8 mouse cellular contexts compared by ENCODE assay signal in the genomic region with DNA sequence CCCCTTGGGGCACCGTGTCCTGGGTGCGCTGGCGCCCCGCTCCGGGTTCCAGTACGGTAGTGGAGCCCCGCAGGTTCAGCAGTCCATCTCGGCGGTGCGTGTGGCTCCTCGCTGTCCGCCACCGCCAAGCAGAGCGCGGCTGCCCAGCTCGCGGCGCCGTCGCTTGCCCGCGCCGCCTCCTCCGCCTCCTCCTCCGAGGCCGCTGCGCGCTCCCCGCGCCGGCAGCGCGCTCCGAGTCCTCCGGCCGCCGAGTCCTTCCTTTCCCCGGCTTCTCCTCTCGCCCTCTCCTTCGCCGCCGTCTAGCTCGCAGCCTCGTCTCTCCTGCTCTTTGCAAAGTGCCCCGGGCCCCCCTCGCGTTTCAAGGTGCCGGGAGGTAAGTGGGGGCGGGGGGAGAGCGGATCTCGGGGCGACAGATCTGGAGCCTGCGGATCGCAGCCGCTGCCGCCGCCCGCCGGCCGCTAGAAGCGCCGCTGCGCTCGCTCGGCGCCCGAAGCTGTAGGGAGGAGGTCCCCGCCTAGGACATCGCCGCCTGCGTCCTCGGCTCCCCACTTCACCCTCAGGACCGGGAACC. TPM values are rescaled to one million over a fixed set of nuclear protein-coding genes. Genes with fewer than 3 reads are reported as not detected.
A peak's percentile ranks its signal among the peaks of the same experiment; 100 is the strongest.
DNase-seq lines count a peak whose midpoint lies in the region; ATAC-seq and TF ChIP-seq lines count a peak whose summit lies in the region.

No protein-coding gene starts in this region.

- under 1% methylated on average over 66 of the region's 73 CpGs for WGBS in hindbrain, postnatal 0 days

- H3K4me2 ChIP-seq in hindbrain, postnatal 0 days (ENCODE audit: low read depth, low read length) = peak overlapping the region; percentile 66

- H3K4me3 ChIP-seq in hindbrain, postnatal 0 days (ENCODE audit: low read length) = peak overlapping the region; percentile 73

- peak; percentile 30; the same call in 1 of the 2 replicates for TF ChIP-seq CTCF in hindbrain, postnatal 0 days (IDR thresholded peaks at IDR 0.05; ENCODE audit: low read depth)

- no peak overlapping the region for H3K27ac ChIP-seq in hindbrain, postnatal 0 days

- DNase-seq in ZHBTc4 (ENCODE audit: low read depth, low spot score) = peak; percentile 76
- peak; percentile 74 to 79 for DNase-seq in cerebellum, postnatal 25 days
- peak; percentile 76 for DNase-seq in gastrocnemius, postnatal 10 days
- peak; percentile 79 for DNase-seq in hindbrain, postnatal 0 days (ENCODE audit: low spot score)
- DNase-seq in left cerebral cortex, postnatal 36 days (ENCODE audit: low spot score in 2 of 2) = peak; percentile 77 to 84
- DNase-seq in right cerebral cortex, postnatal 14 days = peak; percentile 64
- DNase-seq in urinary bladder, postnatal 36 days (ENCODE audit: low spot score in 2 of 2) = peak; percentile 60 to 64

- peaks cover 6% of the 10 kb centered on the region; the same call in 1 of the 2 replicates for H3K4me1 ChIP-seq in hindbrain, postnatal 0 days (ENCODE audit: insufficient read depth, low read length)

- no peaks in the 10 kb centered on the region for H3K36me3 ChIP-seq in hindbrain, postnatal 0 days (ENCODE audit: insufficient read depth, low read length)

- H3K27me3 ChIP-seq in hindbrain, postnatal 0 days (ENCODE audit: insufficient read depth, low read length) = peaks cover 16% of the 10 kb centered on the region

- intact Hi-C loops in left cerebral cortex, postnatal 36 days (cut with DNase I) = loop anchor here (1.0 to 10.0 kb wide), 6 partner anchors 41 to 639 kb away; partner anchors contain the start of gene Supt3

- peak; percentile 79 for ATAC-seq in hindbrain, postnatal 0 days
- ATAC-seq in megakaryocyte-erythroid progenitor cell, adult 5-6 weeks (replicated peaks; ENCODE audit: low FRiP score, low TSS enrichment, poor library complexity, severe bottlenecking) = peak; percentile 41

- no peaks in the 10 kb centered on the region for H3K9me3 ChIP-seq in hindbrain, postnatal 0 days (ENCODE audit: low read length)

- peak overlapping the region; percentile 52 for H3K9ac ChIP-seq in hindbrain, postnatal 0 days (replicated peaks; ENCODE audit: low read length)

RNA-seq across cellular contexts. Expression of gene Supt3, which starts 40.9 kb away (rescaled TPM):
- 10 to 100 TPM in 1 of 2 experiments, 1 to 10 TPM in 1; 9.3 to 12.7 TPM for total RNA-seq in gastrocnemius, postnatal 10 days (2021)
- 4.1 and 7.4 TPM in 2 replicates for total RNA-seq in hindbrain, postnatal 0 days (2014; rRNA removed)
- polyA plus RNA-seq in hindbrain, postnatal 0 days (2015; fragmentation: Nextera tagmentation; extraction: Ambion mirVana) = 24.4 and 24.9 TPM in 2 replicates
- total RNA-seq in left cerebral cortex, postnatal 36 days (2021) = 10 to 100 TPM; 12.9 to 13.7 TPM
- 14.7 and 21.5 TPM in 2 replicates for total RNA-seq in megakaryocyte-erythroid progenitor cell, adult 5-6 weeks (2014; fragmentation: Nextera tagmentation)
- 6.6 and 11.8 TPM in 2 replicates for total RNA-seq in megakaryocyte-erythroid progenitor cell, adult 5-6 weeks (2017)
